Mouse (Mus musculus) adrenal gland, adult 2 months (tissue): Measurements from ENCODE around the gene Hspa1a. TPM values are rescaled to one million over a fixed set of nuclear protein-coding genes. Genes with fewer than 3 reads are reported as not detected.
"Not testable (repeated sequence)": the region's sequence is repeated elsewhere in the genome, so short reads cannot be mapped to it uniquely, and the experiment has no call there.

Experiments used
- DNase-seq: peaks from one replicate; pipeline ENCODE4 v3.0.0; 2021
- polyA plus RNA-seq: library from polyadenylated mRNA; depleted of rRNA; stranded (reverse); fragments of >200 nt; gene quantifications from 2 replicates; pipeline ENCODE4 v1.2.3, GENCODE M21; 2012
- total RNA-seq, 2 experiments: library from RNA; stranded (reverse); gene quantifications; 2 replicates each; pipeline ENCODE4 v1.2.3; 2021

Hspa1a gene
- total and polyA plus RNA-seq, 3 experiments = 16.3 to 253 (median 55.2) TPM

- DNase-seq = peak; percentile 35
Observed at GRCm38 (mm10) chr17:35001452-35002152, 29.6 kb upstream of the Hspa1a start.

GRCm38 (mm10) chr17:35000717-35001451, 28.9 kb upstream of the Hspa1a start, which contains the start of gene Vars:
Gene Vars (plus strand): TSS chr17:35000987.
- peak; percentile 95 for DNase-seq

DNA sequence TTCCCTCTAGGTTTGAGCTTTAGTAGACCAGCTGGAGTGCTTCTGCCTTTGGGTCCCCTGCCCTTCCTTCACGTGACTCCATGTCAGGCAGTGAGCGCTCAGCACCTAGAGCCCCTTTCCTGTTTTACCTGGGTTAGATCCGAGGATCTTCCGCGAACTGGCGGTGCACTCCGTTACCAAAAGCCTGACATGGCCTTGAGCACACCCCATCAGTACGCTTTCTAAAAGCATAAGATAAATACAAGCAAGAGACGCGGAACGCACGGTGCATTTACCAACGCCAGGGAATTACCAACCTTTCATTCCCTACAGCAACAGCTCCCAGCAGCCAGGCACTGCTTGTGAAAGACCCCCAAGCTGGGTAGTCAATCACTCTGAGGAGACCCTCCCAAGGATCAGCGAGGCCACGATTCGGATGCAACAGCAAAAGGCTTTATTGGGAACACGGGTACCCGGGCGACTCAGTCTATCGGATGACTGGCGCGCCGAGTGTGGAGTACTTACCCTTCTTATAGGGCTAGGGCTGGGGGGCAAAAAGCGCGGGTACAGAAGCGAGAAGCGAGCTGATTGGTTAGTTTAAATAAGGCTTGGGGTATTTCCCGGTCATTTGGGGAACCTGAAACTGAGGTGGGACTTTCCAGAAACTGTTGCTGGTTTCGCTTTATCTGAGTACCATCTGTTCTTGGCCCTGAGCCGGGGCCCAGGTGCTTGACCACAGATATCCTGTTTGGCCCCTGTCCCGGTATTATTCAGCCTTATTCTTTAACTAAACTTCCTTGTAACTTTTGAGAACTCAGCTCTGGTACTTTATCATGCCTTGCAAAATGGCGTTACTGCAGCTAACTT, 28.1 kb upstream of the Hspa1a start:
- not testable (repeated sequence) for DNase-seq

- no peak for DNase-seq
Observed at GRCm38 (mm10) chr17:34998526-34999430, 26.8 kb upstream of the Hspa1a start.

- no peak for DNase-seq
Observed at GRCm38 (mm10) chr17:34997142-34997483, 25.2 kb upstream of the Hspa1a start.

DNA sequence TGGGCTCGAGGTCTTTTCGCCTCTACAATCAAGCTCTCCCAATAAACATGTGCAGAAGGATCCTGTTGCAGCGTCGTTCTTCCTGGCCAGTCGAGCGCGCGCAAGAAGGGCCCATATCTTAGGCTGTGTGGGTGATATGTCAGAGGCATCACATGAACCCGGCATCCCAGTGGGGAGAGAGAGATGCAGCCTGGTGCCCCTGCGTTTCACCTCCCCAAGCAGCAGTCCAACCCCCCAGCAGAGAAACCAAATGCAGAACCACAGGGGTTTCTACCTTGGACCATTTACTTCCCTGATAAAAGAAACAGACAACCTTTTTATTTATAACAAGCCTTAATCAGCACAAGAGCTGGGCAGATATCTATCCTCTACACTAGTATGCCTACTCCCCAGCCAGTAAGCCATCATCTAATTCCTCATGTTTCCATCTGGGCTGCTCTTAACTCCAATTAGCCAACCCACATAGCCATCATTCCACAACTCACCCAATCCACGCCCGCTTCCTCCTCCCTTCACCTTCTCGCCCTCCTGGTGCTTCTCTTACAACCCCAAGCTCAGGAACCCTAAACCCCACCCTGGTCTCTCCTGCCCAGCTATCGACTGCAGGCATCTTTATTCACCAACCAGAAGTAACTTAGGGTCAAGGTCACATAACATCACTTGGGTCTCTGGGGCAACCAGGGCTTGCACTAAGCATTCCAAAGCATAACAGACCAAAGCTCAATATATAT, 24.6 kb upstream of the Hspa1a start:
- DNase-seq = no peak

GRCm38 (mm10) chr17:34995927-34996326, 24.0 kb upstream of the Hspa1a start:
- DNase-seq = not testable (repeated sequence)

GRCm38 (mm10) chr17:34995192-34995591, 23.2 kb upstream of the Hspa1a start:
- not testable (repeated sequence) for DNase-seq

DNA sequence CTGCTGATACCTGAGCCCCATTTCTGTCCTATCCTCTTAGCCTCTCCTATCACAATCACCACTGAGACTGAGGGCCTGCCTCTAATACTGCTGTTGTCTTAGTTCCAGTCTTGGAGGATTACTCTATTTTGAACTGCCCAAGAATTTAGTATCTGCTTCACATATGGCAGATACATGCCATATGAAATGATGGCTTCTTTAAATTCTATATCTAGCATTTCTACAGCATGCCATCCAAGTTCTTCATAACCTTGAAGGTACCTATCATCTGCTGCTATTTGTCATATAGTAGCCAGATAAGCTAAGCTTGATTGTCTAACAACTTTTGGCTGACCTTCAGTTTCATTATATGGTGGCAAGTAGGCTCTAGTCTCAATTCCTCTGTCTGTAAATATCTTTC, 22.8 kb upstream of the Hspa1a start:
- no peak for DNase-seq

- no peak for DNase-seq
Observed at GRCm38 (mm10) chr17:34984218-34984617, 12.3 kb upstream of the Hspa1a start.

DNA sequence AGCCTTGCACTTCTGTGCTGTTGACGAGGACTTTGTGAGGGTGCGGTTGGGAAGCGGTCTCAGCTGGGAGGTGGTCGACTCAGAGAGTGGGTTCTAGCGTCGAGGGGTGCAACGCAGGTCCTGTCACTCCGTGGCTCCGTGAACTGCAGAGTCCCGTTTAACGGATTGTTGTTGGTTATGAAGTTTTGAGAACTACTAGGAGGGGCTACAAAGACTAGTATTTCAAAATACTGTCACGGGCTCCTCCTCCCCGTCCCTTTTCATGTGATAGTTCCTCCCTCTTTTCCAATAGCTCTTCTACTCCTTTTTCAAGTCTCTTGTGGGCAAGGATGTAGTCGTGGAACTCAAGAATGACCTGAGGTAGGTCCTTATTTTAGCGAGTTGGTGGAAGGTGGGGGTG, 10.4 kb upstream of the Hspa1a start:
- DNase-seq = no peak

- peak; percentile 96 for DNase-seq
Observed at GRCm38 (mm10) chr17:34981690-34982180, 9.8 kb upstream of the Hspa1a start, which contains the start of gene Lsm2. Gene Lsm2 (plus strand): TSS chr17:34981862.

- DNase-seq = peak; percentile 57
Observed at GRCm38 (mm10) chr17:34980655-34981054, 8.7 kb upstream of the Hspa1a start.

- peak; percentile 25 for DNase-seq
Observed at GRCm38 (mm10) chr17:34979631-34980030, 7.7 kb upstream of the Hspa1a start.

GRCm38 (mm10) chr17:34978239-34978638, 6.3 kb upstream of the Hspa1a start:
- no peak for DNase-seq

DNA sequence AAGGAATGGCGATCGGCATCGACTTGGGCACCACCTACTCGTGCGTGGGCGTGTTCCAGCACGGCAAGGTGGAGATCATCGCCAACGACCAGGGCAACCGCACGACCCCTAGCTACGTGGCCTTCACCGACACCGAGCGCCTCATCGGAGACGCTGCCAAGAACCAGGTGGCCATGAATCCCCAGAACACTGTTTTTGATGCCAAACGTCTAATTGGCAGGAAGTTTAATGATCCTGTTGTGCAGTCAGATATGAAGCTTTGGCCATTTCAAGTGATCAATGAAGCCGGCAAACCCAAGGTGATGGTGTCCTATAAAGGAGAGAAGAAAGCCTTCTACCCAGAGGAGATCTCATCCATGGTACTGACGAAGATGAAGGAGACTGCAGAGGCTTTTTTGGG, 5.0 kb upstream of the Hspa1a start:
- DNase-seq = no peak

DNA sequence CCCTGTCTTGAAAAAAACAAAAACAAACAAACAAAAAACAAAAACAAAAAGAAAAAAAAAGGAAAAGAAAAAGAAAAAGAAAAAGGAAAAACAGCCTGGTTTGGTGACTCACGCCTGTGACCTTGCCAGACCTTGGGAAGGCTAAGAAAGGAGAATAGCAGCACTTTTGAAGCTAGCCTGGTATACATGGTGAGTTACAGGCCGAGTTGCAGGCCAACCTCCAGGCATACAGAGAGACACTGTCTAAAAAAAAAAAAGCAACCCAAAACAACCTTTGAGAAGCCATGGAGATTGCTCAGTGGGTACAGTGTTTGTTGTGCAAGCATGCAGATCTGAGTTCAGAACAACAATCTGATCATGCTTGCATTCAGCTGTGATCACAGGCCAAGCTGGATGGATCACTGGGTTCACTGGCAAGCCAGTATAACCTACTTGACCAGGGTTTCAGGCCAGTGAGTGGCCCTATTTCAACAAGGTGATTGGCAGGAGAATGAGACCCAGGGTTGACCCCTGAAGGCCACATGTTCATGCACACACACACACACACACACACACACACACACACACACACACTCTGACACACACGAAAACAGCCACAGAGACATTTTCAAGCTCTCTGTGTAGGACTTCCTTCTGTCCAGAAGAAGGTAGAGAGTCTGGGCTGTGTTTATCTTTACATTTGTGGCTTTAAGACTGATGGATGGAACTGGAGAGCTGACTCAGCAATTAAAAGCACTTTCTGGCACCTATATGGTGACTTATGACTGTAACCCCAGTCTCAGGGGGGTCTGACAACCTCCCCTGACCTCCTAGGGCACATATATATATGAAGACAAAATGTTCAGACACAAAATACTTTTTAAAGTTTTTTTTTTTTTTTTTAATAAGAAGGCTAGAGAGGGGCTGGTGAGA, 3.9 kb upstream of the Hspa1a start:
- peak; percentile 75 for DNase-seq

DNA sequence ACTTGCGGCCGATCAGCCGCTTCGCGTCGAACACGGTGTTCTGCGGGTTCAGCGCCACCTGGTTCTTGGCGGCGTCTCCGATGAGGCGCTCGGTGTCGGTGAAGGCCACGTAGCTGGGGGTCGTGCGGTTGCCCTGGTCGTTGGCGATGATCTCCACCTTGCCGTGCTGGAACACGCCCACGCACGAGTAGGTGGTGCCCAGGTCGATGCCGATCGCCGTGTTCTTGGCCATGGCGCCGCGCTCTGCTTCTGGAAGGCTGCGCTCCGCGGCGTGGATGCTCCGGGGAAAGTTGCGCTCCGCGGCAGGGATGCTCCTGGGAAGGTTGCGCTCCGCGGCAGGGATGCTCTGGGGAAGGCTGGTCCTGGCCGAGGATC, 275 bp downstream of the Hspa1a start:
- DNase-seq = not testable (repeated sequence)

DNA sequence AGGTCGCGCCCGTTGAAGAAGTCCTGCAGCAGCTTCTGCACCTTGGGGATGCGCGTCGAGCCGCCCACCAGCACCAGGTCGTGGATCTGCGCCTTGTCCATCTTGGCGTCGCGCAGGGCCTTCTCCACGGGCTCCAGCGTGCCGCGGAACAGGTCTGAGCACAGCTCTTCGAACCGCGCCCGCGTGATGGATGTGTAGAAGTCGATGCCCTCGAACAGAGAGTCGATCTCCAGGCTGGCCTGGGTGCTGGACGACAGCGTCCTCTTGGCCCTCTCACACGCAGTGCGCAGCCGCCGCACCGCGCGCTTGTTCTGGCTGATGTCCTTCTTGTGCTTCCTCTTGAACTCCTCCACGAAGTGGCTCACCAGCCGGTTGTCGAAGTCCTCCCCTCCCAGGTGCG, 1.1 kb downstream of the Hspa1a start:
- DNase-seq = not testable (repeated sequence)
